Mouse (Mus musculus) erythroblast, embryonic 14.5 days (primary cell): ENCODE results near the gene E330017A01Rik.

Source experiments
- GATA1 ChIP-seq: IDR thresholded peaks from 2 replicates; pipeline ENCODE4 v1.6.1; 2012; ENCODE audit warnings: low read length, inconsistent platforms, mixed read lengths
- TAL1 ChIP-seq: IDR thresholded peaks from 3 replicates; pipeline ENCODE4 v1.6.1; 2012; ENCODE audit warnings: low read length, inconsistent platforms, mixed read lengths

GRCm38 (mm10) chr16:58603831-58604230 is 34.7 kb downstream of the E330017A01Rik start:
- TF ChIP-seq TAL1 (no peak), GATA1 (no peak; the same call in 1 of the 2 replicates)
